Comparison of ENCODE assay signal across 8 mouse cellular contexts in the genomic region with DNA sequence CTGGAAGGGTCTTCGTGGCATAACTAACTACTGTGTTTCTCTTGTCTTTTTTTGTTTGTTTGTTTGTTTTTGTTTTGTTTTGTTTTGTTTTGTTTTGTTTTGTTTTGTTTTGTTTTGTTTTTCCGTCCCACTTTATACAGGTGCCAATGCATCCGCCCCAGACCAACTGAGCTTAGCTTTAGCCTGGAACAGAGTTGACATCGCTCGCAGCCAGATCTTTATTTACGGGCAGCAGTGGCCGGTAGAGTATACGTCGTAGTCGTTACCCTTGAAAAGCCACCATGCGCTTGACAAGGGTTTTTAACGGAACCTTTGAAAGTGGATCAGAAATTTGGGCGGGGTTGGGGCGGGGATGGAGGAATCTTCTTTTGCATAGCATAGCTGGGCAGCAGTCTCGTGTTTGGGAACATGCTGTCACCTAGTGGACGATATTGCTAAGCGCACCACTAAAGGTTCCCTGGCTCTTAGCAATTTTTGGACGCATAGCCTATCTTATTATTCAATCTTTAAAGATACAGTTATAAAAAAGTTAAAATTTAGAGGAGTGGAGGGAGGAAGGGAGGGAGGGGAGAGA.
DNase-seq lines count a peak whose midpoint lies in the region; ATAC-seq lines count a peak whose summit lies in the region.

No protein-coding gene starts in this region.

- H3K4me2 ChIP-seq in limb, embryonic 13.5 days (replicated peaks): peak overlapping the region; percentile 57

- no peaks in the 10 kb centered on the region for H3K27me3 ChIP-seq in heart, embryonic 10.5 days (ENCODE audit: insufficient read depth, poor library complexity, severe bottlenecking)
- H3K27me3 ChIP-seq in limb, embryonic 13.5 days: no peaks in the 10 kb centered on the region

- H3K9me3 ChIP-seq in heart, embryonic 10.5 days: no peaks in the 10 kb centered on the region
- no peaks in the 10 kb centered on the region for H3K9me3 ChIP-seq in limb, embryonic 13.5 days

- H3K27ac ChIP-seq in heart, embryonic 10.5 days: no peak overlapping the region
- no peak overlapping the region for H3K27ac ChIP-seq in limb, embryonic 13.5 days

- H3K4me3 ChIP-seq in heart, embryonic 10.5 days: peak overlapping the region; percentile 38
- H3K4me3 ChIP-seq in limb, embryonic 13.5 days: peak overlapping the region; percentile 24

- H3K4me1 ChIP-seq in heart, embryonic 10.5 days: no peaks in the 10 kb centered on the region
- H3K4me1 ChIP-seq in limb, embryonic 13.5 days: peaks cover 9% of the 10 kb centered on the region

- H3K9ac ChIP-seq in limb, embryonic 13.5 days: no peak overlapping the region

- peak; percentile 9 for DNase-seq in 3134 (ENCODE audit: extremely low read depth, insufficient read length, low spot score)
- DNase-seq in adrenal gland, adult 2 months: peak; percentile 36
- peak; percentile 51 for DNase-seq in embryo, embryonic 11.5 days (ENCODE audit: low read depth, low spot score)
- no peak for DNase-seq in heart, embryonic 10.5 days (ENCODE audit: low spot score)
- DNase-seq in kidney, adult 9 months: peak; percentile 54
- DNase-seq in neural tube, embryonic 10.5 days (ENCODE audit: extremely low spot score, low spot score): peak; percentile 36
- no peak for DNase-seq in thymus, postnatal 4 days

- peak; percentile 82 for ATAC-seq in limb, embryonic 13.5 days (ENCODE audit: low FRiP score, low read depth)

- no peaks in the 10 kb centered on the region for H3K36me3 ChIP-seq in heart, embryonic 10.5 days
- H3K36me3 ChIP-seq in limb, embryonic 13.5 days: no peaks in the 10 kb centered on the region

- WGBS in heart, embryonic 10.5 days: 24% methylated on average over 18 of the region's 18 CpGs
- WGBS in limb, embryonic 13.5 days: 23% methylated on average over 18 of the region's 18 CpGs

Comparison
In these comparisons a context has a peak if more than half of its experiments do, and no peak if none do; other contexts are left out.
1. DNase-seq: peak in 3134 (single experiment), adrenal gland, adult 2 months (single experiment), embryo, embryonic 11.5 days (single experiment), kidney, adult 9 months (single experiment) and neural tube, embryonic 10.5 days (single experiment); none in heart, embryonic 10.5 days (single experiment) and thymus, postnatal 4 days (single experiment).